Mouse (Mus musculus) forebrain, embryonic 15.5 days (tissue): ENCODE results near the gene Gm9747. TPM values are rescaled to one million over a fixed set of nuclear protein-coding genes. Genes with fewer than 3 reads are reported as not detected.
A peak's percentile ranks its signal among the peaks of the same experiment; 100 is the strongest.

Experiments used
- ATAC-seq: fragments of 200-750 bp; cut with Nextera tagmentation; replicated peaks from 2 replicates; pipeline ENCODE4 v1.8.0; 2017; ENCODE audit warnings: mild to moderate bottlenecking, moderate TSS enrichment, moderate library complexity
- H3K27ac ChIP-seq: fragments of 300-500 bp; sonication (generic); replicated peaks from 2 replicates; pipeline ENCODE4 v1.5.1; 2015; ENCODE audit warnings: mild to moderate bottlenecking, inconsistent platforms
- H3K27me3 ChIP-seq: fragments of 300-500 bp; sonication (generic); 2 replicates; pipeline ENCODE4 v1.6.1; 2015; ENCODE audit warnings: inconsistent platforms
- H3K36me3 ChIP-seq: fragments of 300-500 bp; sonication (generic); 2 replicates; pipeline ENCODE4 v1.6.1; 2015; ENCODE audit warnings: mild to moderate bottlenecking, inconsistent platforms
- H3K4me1 ChIP-seq: fragments of 300-500 bp; sonication (generic); 2 replicates; pipeline ENCODE4 v1.6.1; 2015; ENCODE audit warnings: inconsistent platforms
- H3K4me2 ChIP-seq: fragments of 300-500 bp; sonication (generic); replicated peaks from 2 replicates; pipeline ENCODE4 v1.6.1; 2015; ENCODE audit warnings: mild to moderate bottlenecking, inconsistent platforms
- H3K4me3 ChIP-seq: fragments of 300-500 bp; sonication (generic); 2 replicates; pipeline ENCODE4 v1.5.1; 2015; ENCODE audit warnings: mild to moderate bottlenecking, inconsistent platforms
- H3K9ac ChIP-seq: fragments of 300-500 bp; sonication (generic); replicated peaks from 2 replicates; pipeline ENCODE4 v1.6.1; 2015; ENCODE audit warnings: mild to moderate bottlenecking, inconsistent platforms
- H3K9me3 ChIP-seq: fragments of 300-500 bp; sonication (generic); 2 replicates; pipeline ENCODE4 v1.6.1; 2016; ENCODE audit warnings: inconsistent platforms
- WGBS: fragments of 180-500 bp; shearing (Covaris S2); methylation state at CpG from one replicate; pipeline ENCODE4 v1.1.7; 2015; ENCODE audit warnings: mixed read lengths; 5-methylcytosine and 5-hydroxymethylcytosine counted together
- polyA plus RNA-seq: library from polyadenylated mRNA; unstranded; fragments of >200 nt; fragmentation: Nextera tagmentation; extraction: Ambion mirVana; gene quantifications from 2 replicates; pipeline ENCODE4 v1.2.1, GENCODE M21; 2015

The Gm9747 gene
- polyA plus RNA-seq, 1 experiment from 2014 or later, result 27.4 TPM

- ATAC-seq, result peak; percentile 95
- Histone ChIP-seq H3K36me3 (no peaks in the 10 kb centered on the region), H3K4me3 (no peak overlapping the region), H3K27ac (peak overlapping the region; percentile 54), H3K27me3 (no peaks in the 10 kb centered on the region), H3K4me2 (no peak overlapping the region), H3K9ac (no peak overlapping the region), H3K4me1 (peaks cover 35% of the 10 kb centered on the region), H3K9me3 (no peaks in the 10 kb centered on the region)
- WGBS, result 15% methylated on average over 9 of the region's 9 CpGs
These were observed 28.2 kb downstream of the Gm9747 start for GRCm38 (mm10) chr1:82261053-82261618.

DNA sequence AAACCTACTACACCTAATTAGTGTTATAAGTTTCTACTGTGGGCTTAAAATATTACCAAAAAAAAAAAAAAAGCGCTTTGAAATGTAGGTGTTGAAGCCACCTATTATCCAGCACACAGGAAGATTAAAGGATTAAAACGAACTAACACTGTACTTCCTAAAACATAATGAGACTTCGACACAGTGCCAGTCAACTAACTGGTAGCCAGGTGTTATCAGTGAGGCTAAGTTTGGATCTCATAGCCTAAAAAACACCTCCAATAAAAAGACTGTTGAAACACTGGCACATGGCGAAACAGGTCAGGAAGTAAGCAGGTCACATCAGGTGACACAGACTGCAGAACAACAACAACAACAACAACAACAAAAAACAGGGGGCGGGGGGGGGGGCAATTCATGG is 28.7 kb downstream of the Gm9747 start:
- H3K36me3 ChIP-seq, result no peaks in the 10 kb centered on the region
- peaks cover 35% of the 10 kb centered on the region for H3K4me1 ChIP-seq
- H3K27me3 ChIP-seq, result no peaks in the 10 kb centered on the region
- no peak overlapping the region for H3K4me3 ChIP-seq
- ATAC-seq, result peak; percentile 61
- no peaks in the 10 kb centered on the region for H3K9me3 ChIP-seq
- no peak overlapping the region for H3K4me2 ChIP-seq
- peak overlapping the region; percentile 42; the same call in 1 of the 2 replicates for H3K27ac ChIP-seq
- 66% methylated on average over 5 of the region's 5 CpGs for WGBS
- H3K9ac ChIP-seq, result no peak overlapping the region

- 21% methylated on average over 1 of the region's 1 CpGs for WGBS
- Histone ChIP-seq H3K4me1 (peaks cover 34% of the 10 kb centered on the region), H3K27ac (0 out of 2 replicates have a peak overlapping the region, but pooled peaks have one; percentile 42), H3K36me3 (no peaks in the 10 kb centered on the region), H3K4me2 (no peak overlapping the region), H3K9ac (no peak overlapping the region), H3K27me3 (no peaks in the 10 kb centered on the region), H3K4me3 (no peak overlapping the region), H3K9me3 (no peaks in the 10 kb centered on the region)
- no peak for ATAC-seq
These were observed 29.4 kb downstream of the Gm9747 start for GRCm38 (mm10) chr1:82262331-82262730.

DNA sequence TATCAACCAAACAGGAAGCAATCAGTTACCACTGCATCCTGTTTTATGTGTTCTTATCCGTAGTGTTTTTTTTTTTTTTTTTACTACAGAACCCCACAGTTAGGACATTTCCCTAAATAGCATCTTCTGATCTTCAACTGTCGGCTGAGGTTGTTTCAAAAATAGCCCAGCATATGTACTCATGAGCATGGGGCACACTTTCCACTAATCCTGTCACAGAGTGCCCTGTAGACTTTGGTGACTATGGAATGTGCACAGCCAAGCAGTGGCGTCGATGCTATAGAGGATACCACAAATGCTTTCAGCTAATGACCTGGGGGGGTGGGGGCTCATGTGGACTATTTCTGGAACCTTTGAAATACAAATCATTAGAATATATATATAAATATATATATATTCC is 34.6 kb downstream of the Gm9747 start:
- Histone ChIP-seq H3K4me2 (no peak overlapping the region), H3K9ac (no peak overlapping the region), H3K27ac (no peak overlapping the region), H3K9me3 (no peaks in the 10 kb centered on the region), H3K27me3 (no peaks in the 10 kb centered on the region), H3K4me1 (peaks cover 3% of the 10 kb centered on the region), H3K36me3 (no peaks in the 10 kb centered on the region), H3K4me3 (no peak overlapping the region)
- 86% methylated on average over 4 of the region's 4 CpGs for WGBS
- ATAC-seq, result no peak

DNA sequence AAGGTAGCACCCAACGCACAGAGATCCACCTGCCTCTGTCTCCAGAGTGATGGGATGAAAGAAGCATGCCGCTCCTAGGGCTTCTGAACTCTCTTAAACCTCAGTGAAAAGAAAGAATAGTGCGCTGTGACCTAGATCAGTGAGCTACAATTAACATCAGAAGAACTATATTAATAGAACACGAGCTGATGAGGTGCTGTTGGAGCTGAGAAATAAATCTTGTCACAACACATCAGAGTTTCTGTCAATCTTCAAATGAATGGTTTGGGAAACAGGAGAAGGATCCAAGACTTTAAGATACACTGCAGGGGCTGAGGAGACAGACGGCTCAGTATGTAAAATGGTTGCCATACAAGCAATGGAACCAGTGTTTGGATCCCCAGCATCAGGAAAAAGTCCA is 39.3 kb downstream of the Gm9747 start:
- Histone ChIP-seq H3K9ac (no peak overlapping the region), H3K4me2 (no peak overlapping the region), H3K4me1 (peaks cover 17% of the 10 kb centered on the region), H3K4me3 (no peak overlapping the region), H3K36me3 (peaks cover 8% of the 10 kb centered on the region; the same call in 1 of the 2 replicates), H3K27me3 (no peaks in the 10 kb centered on the region), H3K9me3 (no peaks in the 10 kb centered on the region), H3K27ac (no peak overlapping the region)
- no peak for ATAC-seq
- 49% methylated on average over 5 of the region's 5 CpGs for WGBS

DNA sequence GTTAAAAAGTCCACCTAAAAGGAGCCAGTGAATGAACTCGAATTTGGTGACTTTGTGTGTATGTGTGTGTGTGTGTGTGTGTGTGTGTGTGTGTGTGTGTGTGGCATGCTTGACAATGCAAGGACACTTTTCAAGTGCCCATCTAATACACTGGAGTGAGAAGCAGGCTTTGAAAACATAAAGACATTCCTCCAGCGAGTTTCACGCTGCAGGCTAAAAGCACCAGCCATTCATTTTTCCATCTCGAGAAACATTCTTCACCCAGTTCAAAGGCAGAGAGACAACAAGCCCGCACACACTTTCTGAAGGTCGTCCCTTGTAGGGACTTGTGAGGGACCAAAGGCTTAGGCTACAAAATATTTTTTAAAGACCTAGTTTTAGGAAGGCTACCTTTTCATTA is 40.6 kb downstream of the Gm9747 start:
- no peak for ATAC-seq
- Histone ChIP-seq H3K9ac (no peak overlapping the region), H3K27me3 (no peaks in the 10 kb centered on the region), H3K4me3 (no peak overlapping the region), H3K4me1 (peaks cover 17% of the 10 kb centered on the region), H3K27ac (no peak overlapping the region), H3K9me3 (no peaks in the 10 kb centered on the region), H3K4me2 (no peak overlapping the region), H3K36me3 (peaks cover 16% of the 10 kb centered on the region; the same call in 1 of the 2 replicates)
- 7% methylated on average over 6 of the region's 6 CpGs for whole genome bisulfite sequencing

GRCm38 (mm10) chr1:82274361-82274760 is 41.4 kb downstream of the Gm9747 start:
- 19% methylated on average over 1 of the region's 1 CpGs for WGBS
- peaks cover 17% of the 10 kb centered on the region for H3K4me1 ChIP-seq
- no peak overlapping the region for H3K9ac ChIP-seq
- H3K36me3 ChIP-seq, result peaks cover 16% of the 10 kb centered on the region; the same call in 1 of the 2 replicates
- no peaks in the 10 kb centered on the region for H3K9me3 ChIP-seq
- no peak overlapping the region for H3K4me3 ChIP-seq
- no peaks in the 10 kb centered on the region for H3K27me3 ChIP-seq
- no peak overlapping the region for H3K4me2 ChIP-seq
- H3K27ac ChIP-seq, result no peak overlapping the region
- ATAC-seq, result no peak; the same call in 1 of the 2 replicates

GRCm38 (mm10) chr1:82279768-82280167 is 46.9 kb downstream of the Gm9747 start:
- H3K9me3 ChIP-seq, result no peaks in the 10 kb centered on the region
- peaks cover 16% of the 10 kb centered on the region; the same call in 1 of the 2 replicates for H3K36me3 ChIP-seq
- no peak overlapping the region for H3K27ac ChIP-seq
- H3K4me1 ChIP-seq, result peaks cover 30% of the 10 kb centered on the region
- H3K9ac ChIP-seq, result no peak overlapping the region
- no peak overlapping the region for H3K4me2 ChIP-seq
- WGBS, result 74% methylated on average over 1 of the region's 1 CpGs
- no peak overlapping the region for H3K4me3 ChIP-seq
- no peaks in the 10 kb centered on the region for H3K27me3 ChIP-seq
- no peak for ATAC-seq

DNA sequence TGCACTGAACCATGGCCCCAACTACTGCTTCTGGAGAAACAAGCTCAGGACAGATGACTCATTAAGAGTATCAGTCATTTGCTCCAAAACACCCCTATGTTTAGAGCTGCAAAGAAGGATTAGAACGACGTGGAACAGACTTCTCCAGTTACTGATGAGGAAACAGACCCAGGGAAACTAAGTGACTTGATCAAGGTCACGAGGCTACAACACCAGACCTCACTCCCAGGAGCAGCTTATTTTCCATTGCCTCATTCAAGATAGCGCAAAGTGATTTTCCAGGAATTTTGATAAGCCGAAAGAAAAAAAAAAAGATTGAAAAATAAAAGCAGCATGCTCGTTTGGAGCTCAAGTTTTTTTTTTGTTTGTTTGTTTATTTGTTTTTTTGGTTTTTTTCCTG is 48.9 kb downstream of the Gm9747 start:
- Histone ChIP-seq H3K36me3 (peaks cover 12% of the 10 kb centered on the region; the same call in 1 of the 2 replicates), H3K27ac (no peak overlapping the region), H3K9ac (no peak overlapping the region), H3K27me3 (no peaks in the 10 kb centered on the region), H3K4me2 (no peak overlapping the region), H3K4me1 (peaks cover 46% of the 10 kb centered on the region), H3K4me3 (no peak overlapping the region), H3K9me3 (no peaks in the 10 kb centered on the region)
- no peak for ATAC-seq
- 70% methylated on average over 6 of the region's 6 CpGs for WGBS

DNA sequence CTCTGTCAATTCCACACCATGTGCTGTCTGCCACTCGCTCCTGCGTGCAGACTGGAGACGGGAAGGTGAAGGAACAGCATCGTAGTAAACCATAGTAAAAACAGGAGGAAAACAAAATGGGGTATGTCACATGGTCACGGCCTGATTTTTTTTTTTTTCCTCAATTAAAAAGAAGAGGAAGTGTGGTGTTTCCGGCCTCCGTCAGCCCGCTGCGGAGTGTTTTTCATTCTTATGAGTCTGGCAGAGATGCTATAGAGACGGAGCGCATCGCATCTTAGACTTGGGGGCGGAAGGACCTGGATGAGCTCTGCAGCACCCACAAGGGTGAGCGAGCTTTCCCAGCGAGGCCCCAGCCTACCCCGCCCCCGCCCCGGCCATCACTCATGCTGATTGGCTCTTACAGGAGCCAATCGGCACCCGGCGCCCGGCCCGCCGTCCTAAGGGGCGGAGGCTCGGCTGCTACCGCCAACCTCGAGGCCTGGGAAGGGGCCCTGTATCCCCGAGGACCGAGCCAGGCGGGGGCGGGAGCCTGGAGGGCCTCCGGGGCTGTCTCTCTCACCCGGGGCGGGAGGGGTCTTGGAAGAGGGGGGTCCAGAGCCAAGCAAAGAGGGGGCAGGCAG is 50.2 kb downstream of the Gm9747 start:
- Histone ChIP-seq H3K4me3 (peak overlapping the region; percentile 84), H3K9ac (peak overlapping the region; percentile 75), H3K4me2 (peak overlapping the region; percentile 76), H3K4me1 (peaks cover 59% of the 10 kb centered on the region), H3K27me3 (no peaks in the 10 kb centered on the region), H3K9me3 (no peaks in the 10 kb centered on the region), H3K27ac (peak overlapping the region; percentile 98), H3K36me3 (0 out of 2 replicates have a peak, but pooled peaks cover under 1% of the 10 kb centered on the region)
- WGBS, result 2% methylated on average over 35 of the region's 35 CpGs
- ATAC-seq, result peak; percentile 99

- Histone ChIP-seq H3K4me3 (peak overlapping the region; percentile 84), H3K36me3 (no peaks in the 10 kb centered on the region), H3K27me3 (no peaks in the 10 kb centered on the region), H3K27ac (peak overlapping the region; percentile 98), H3K4me1 (peaks cover 67% of the 10 kb centered on the region), H3K4me2 (peak overlapping the region; percentile 76), H3K9ac (peak overlapping the region; percentile 75), H3K9me3 (no peaks in the 10 kb centered on the region)
- 3% methylated on average over 1 of the region's 1 CpGs for WGBS
- ATAC-seq, result peak; percentile 12; the same call in 1 of the 2 replicates
These were observed 51.0 kb downstream of the Gm9747 start for GRCm38 (mm10) chr1:82283901-82284301.

- ATAC-seq, result no peak
- 6% methylated on average over 4 of the region's 4 CpGs for WGBS
- no peaks in the 10 kb centered on the region for H3K9me3 ChIP-seq
- H3K27ac ChIP-seq, result peak overlapping the region; percentile 98
- H3K9ac ChIP-seq, result peak overlapping the region; percentile 75
- peak overlapping the region; percentile 84 for H3K4me3 ChIP-seq
- peak overlapping the region; percentile 76 for H3K4me2 ChIP-seq
- no peaks in the 10 kb centered on the region for H3K36me3 ChIP-seq
- H3K27me3 ChIP-seq, result no peaks in the 10 kb centered on the region
- H3K4me1 ChIP-seq, result peaks cover 72% of the 10 kb centered on the region
These were observed 51.5 kb downstream of the Gm9747 start for GRCm38 (mm10) chr1:82284403-82284802.
